ENCODE assay signal across 29 mouse cellular contexts in genomic region chr19:36371478-36371877, GRCm38 (mm10). TPM values are rescaled to one million over a fixed set of nuclear protein-coding genes. Genes with fewer than 3 reads are reported as not detected.
DNase-seq lines count a peak whose midpoint lies in the region; ATAC-seq lines count a peak whose summit lies in the region.
"Had no signal": no experiment of that assay in that cellular context is flagged by ENCODE, and none has a peak within 500 bp of the region (broad histone marks: within the 10 kb centered on the region; RNA-seq: fewer than 3 reads in every experiment).

No protein-coding gene starts in this region.

- H3K4me3 ChIP-seq in liver, embryonic 12.5 days = no peak overlapping the region
- H3K4me3 ChIP-seq in intestine, embryonic 16.5 days (ENCODE audit: low read length) = no peak overlapping the region
- H3K4me3 ChIP-seq: embryonic facial prominence, embryonic 10.5 days; embryonic facial prominence, embryonic 15.5 days; gastrocnemius, adult 2 months; heart, embryonic 15.5 days; hindbrain, embryonic 12.5 days; limb, embryonic 10.5 days; limb, embryonic 15.5 days had no signal

- H3K4me2 ChIP-seq in liver, embryonic 12.5 days = no peak overlapping the region
- H3K4me2 ChIP-seq in intestine, embryonic 16.5 days (ENCODE audit: low read depth, low read length) = no peak overlapping the region
- H3K4me2 ChIP-seq: embryonic facial prominence, embryonic 15.5 days; heart, embryonic 15.5 days; hindbrain, embryonic 12.5 days; limb, embryonic 15.5 days; midbrain, embryonic 11.5 days had no signal

- H3K9ac ChIP-seq in liver, embryonic 12.5 days = no peak overlapping the region
- no peak overlapping the region for H3K9ac ChIP-seq in intestine, embryonic 16.5 days (ENCODE audit: low read depth, low read length)
- H3K9ac ChIP-seq: embryonic facial prominence, embryonic 15.5 days; heart, embryonic 15.5 days; hindbrain, embryonic 12.5 days; limb, embryonic 15.5 days had no signal

- WGBS in liver, embryonic 12.5 days (ENCODE audit: insufficient replicate concordance) = 32% methylated on average over 10 of the region's 10 CpGs
- 53% methylated on average over 10 of the region's 10 CpGs for WGBS in intestine, embryonic 16.5 days

- ATAC-seq in liver, embryonic 12.5 days = no peak
- peak; percentile 71 for ATAC-seq in granulocyte monocyte progenitor cell, adult 5-6 weeks (replicated peaks; ENCODE audit: poor library complexity, severe bottlenecking)
- ATAC-seq in intestine, embryonic 16.5 days = peak; percentile 98
- peak; percentile 75 for ATAC-seq in megakaryocyte progenitor cell, adult 5-6 weeks (replicated peaks; ENCODE audit: poor library complexity)
- ATAC-seq: CD4-positive, CD25-positive, alpha-beta regulatory T cell, adult 4 months; forebrain, embryonic 14.5 days; midbrain, embryonic 16.5 days had no signal

- no peaks in the 10 kb centered on the region for H3K27me3 ChIP-seq in liver, embryonic 12.5 days (replicated peaks)
- no peaks in the 10 kb centered on the region for H3K27me3 ChIP-seq in intestine, embryonic 16.5 days (replicated peaks; ENCODE audit: control insufficient read depth, insufficient read depth, low read length)
- H3K27me3 ChIP-seq: embryonic facial prominence, embryonic 15.5 days; heart, embryonic 15.5 days; hindbrain, embryonic 12.5 days; limb, embryonic 15.5 days had no signal

- no peaks in the 10 kb centered on the region for H3K9me3 ChIP-seq in liver, embryonic 12.5 days (replicated peaks)
- H3K9me3 ChIP-seq in intestine, embryonic 16.5 days (ENCODE audit: control insufficient read depth, low read length) = no peaks in the 10 kb centered on the region
- H3K9me3 ChIP-seq: embryonic facial prominence, embryonic 10.5 days; embryonic facial prominence, embryonic 15.5 days; heart, embryonic 15.5 days; hindbrain, embryonic 12.5 days; limb, embryonic 10.5 days; limb, embryonic 15.5 days had no signal

- no peaks in the 10 kb centered on the region for H3K4me1 ChIP-seq in liver, embryonic 12.5 days
- peaks cover 3% of the 10 kb centered on the region; the same call in 1 of the 2 replicates for H3K4me1 ChIP-seq in intestine, embryonic 16.5 days (ENCODE audit: control insufficient read depth, insufficient read depth, low read length)
- H3K4me1 ChIP-seq: embryonic facial prominence, embryonic 10.5 days; embryonic facial prominence, embryonic 15.5 days; hindbrain, embryonic 12.5 days; limb, embryonic 10.5 days; limb, embryonic 15.5 days had no signal

- DNase-seq in liver = peak; percentile 18
- no peak for DNase-seq in layer of hippocampus, postnatal 36 days
- DNase-seq in spleen, adult 12 weeks (ENCODE audit: low spot score) = no peak
- DNase-seq: cerebellum, adult 2 months; cerebellum, postnatal 14 days; gastrocnemius, adult 2 months; gastrocnemius, postnatal 36 days; heart, postnatal 36 days; kidney, adult 8-10 months; kidney, postnatal 4 days; lung, postnatal 10 days; right cerebral cortex, adult 18-20 months; thymus, postnatal 14 days had no signal

- no peak overlapping the region for H3K27ac ChIP-seq in liver, embryonic 12.5 days
- H3K27ac ChIP-seq in intestine, embryonic 16.5 days (ENCODE audit: low read length) = no peak overlapping the region
- H3K27ac ChIP-seq: embryonic facial prominence, embryonic 10.5 days; embryonic facial prominence, embryonic 15.5 days; gastrocnemius, adult 2 months; heart, embryonic 15.5 days; hindbrain, embryonic 12.5 days; kidney, postnatal 0 days; limb, embryonic 10.5 days; limb, embryonic 15.5 days; macrophage had no signal

- no peaks in the 10 kb centered on the region for H3K36me3 ChIP-seq in liver, embryonic 12.5 days
- H3K36me3 ChIP-seq in intestine, embryonic 16.5 days (ENCODE audit: control insufficient read depth, insufficient read depth, low read length) = no peaks in the 10 kb centered on the region
- H3K36me3 ChIP-seq: embryonic facial prominence, embryonic 10.5 days; embryonic facial prominence, embryonic 15.5 days; heart, embryonic 15.5 days; hindbrain, embryonic 12.5 days; limb, embryonic 10.5 days; limb, embryonic 15.5 days had no signal

RNA-seq across cellular contexts. Expression of gene Pcgf5, which starts 23.4 kb away (rescaled TPM):
- polyA plus RNA-seq in liver, embryonic 12.5 days (2016; fragmentation: Nextera tagmentation; extraction: Ambion mirVana) = 23.6 and 26.0 TPM in 2 replicates
- 56.9 and 69.8 TPM in 2 replicates for total RNA-seq in granulocyte monocyte progenitor cell, adult 5-6 weeks (2014; fragmentation: Nextera tagmentation)
- total RNA-seq in granulocyte monocyte progenitor cell, adult 5-6 weeks (2017) = 61.4 and 73.5 TPM in 2 replicates
- polyA plus RNA-seq in intestine, embryonic 16.5 days (2015; fragmentation: Nextera tagmentation; extraction: Ambion mirVana) = 17.0 and 17.9 TPM in 2 replicates
- 71.8 and 81.7 TPM in 2 replicates for total RNA-seq in megakaryocyte progenitor cell, adult 5-6 weeks (2015)
- 58.1 and 70.2 TPM in 2 replicates for total RNA-seq in megakaryocyte progenitor cell, adult 5-6 weeks (2017)
- 10 to 100 TPM; 19.2 to 19.7 TPM for total RNA-seq in layer of hippocampus, postnatal 36 days (2021)
